Mouse (Mus musculus): ENCODE measurements around the gene AC124108.1.

DNA sequence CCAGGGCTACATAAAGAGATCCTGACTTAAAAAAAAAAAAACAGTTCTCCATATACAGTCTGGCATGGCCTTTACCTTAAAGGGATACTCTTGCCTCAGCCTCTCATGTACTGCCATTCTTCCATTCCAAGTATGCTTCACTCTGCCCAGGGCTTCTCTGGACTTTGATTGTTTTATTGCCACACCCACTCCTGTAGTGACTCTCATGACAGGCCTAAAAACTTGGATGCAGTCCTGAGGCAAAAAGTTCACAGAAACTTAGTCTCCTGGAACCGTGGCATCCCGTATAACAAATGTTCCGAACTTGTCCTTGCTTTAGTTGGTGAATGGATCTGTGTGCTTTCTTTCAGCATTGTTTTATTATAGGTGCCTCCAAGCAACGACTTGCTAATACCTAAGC is 55.4 kb downstream of the AC124108.1 start:
- no peak for TF ChIP-seq CTCF (IDR thresholded peaks at IDR 0.05; ENCODE audit: insufficient read depth, low read length)
- no peak for TF ChIP-seq POLR2A (IDR thresholded peaks at IDR 0.05; ENCODE audit: borderline replicate concordance, extremely low read depth, low read depth, low read length)
